Mouse (Mus musculus): Measurements from ENCODE around the gene Il22ra1. TPM values are rescaled to one million over a fixed set of nuclear protein-coding genes. Genes with fewer than 3 reads are reported as not detected.

Il22ra1 gene
- total RNA-seq, 1 experiment from 2014 or later, result not detected

- no peak for ATAC-seq (replicated peaks in 1 of 2; ENCODE audit: insufficient read depth in 1 of 2, low FRiP score in 2 of 2, low TSS enrichment in 1 of 2, low read depth in 1 of 2, poor library complexity in 2 of 2, severe bottlenecking in 2 of 2)
Observed at GRCm38 (mm10) chr4:135792821-135793220, 64.8 kb downstream of the Il22ra1 start.

- ATAC-seq (replicated peaks in 1 of 2; ENCODE audit: insufficient read depth in 1 of 2, low FRiP score in 2 of 2, low TSS enrichment in 1 of 2, low read depth in 1 of 2, poor library complexity in 2 of 2, severe bottlenecking in 2 of 2), result no peak
Observed at GRCm38 (mm10) chr4:135797931-135798330, 70.0 kb downstream of the Il22ra1 start.

GRCm38 (mm10) chr4:135801543-135801942 is 73.6 kb downstream of the Il22ra1 start:
- peak; percentile 78 to 82 for ATAC-seq (replicated peaks in 1 of 2; ENCODE audit: insufficient read depth in 1 of 2, low FRiP score in 2 of 2, low TSS enrichment in 1 of 2, low read depth in 1 of 2, poor library complexity in 2 of 2, severe bottlenecking in 2 of 2)

Other genes with a start within 250 kb of the Il22ra1 start
- gene Stpg1, start 233.4 kb upstream of the Il22ra1 start, total RNA-seq (2017), result 0.50 TPM in 1 of 2 replicates, not detected in the other
- gene Nipal3, start 233.1 kb upstream of the Il22ra1 start, total RNA-seq (2017), result 20.1 and 37.6 TPM in 2 replicates
- not detected in 2 replicates for gene Grhl3, start 154.5 kb upstream of the Il22ra1 start, total RNA-seq (2017)
- 0.30 and 1.1 TPM in 2 replicates for gene Ifnlr1, start 41.9 kb upstream of the Il22ra1 start, total RNA-seq (2017)
- not detected in 2 replicates for gene Myom3, start 31.5 kb downstream of the Il22ra1 start, total RNA-seq (2017)
- gene Srsf10, start 127.6 kb downstream of the Il22ra1 start, total RNA-seq (2017), result 246 and 267 TPM in 2 replicates
- 210 and 250 TPM in 2 replicates for gene Pnrc2, start 145.7 kb downstream of the Il22ra1 start, total RNA-seq (2017)
- gene Cnr2, start 167.2 kb downstream of the Il22ra1 start, total RNA-seq (2017), result 3.1 and 3.8 TPM in 2 replicates
- 99.5 and 155 TPM in 2 replicates for gene Fuca1, start 192.6 kb downstream of the Il22ra1 start, total RNA-seq (2017)
- gene Hmgcl, start 218.3 kb downstream of the Il22ra1 start, total RNA-seq (2017), result 32.2 and 35.7 TPM in 2 replicates
- gene Gale, start 235.6 kb downstream of the Il22ra1 start, total RNA-seq (2017), result 2.3 and 4.4 TPM in 2 replicates
- gene Lypla2, start 244.5 kb downstream of the Il22ra1 start, total RNA-seq (2017), result 10.8 and 19.3 TPM in 2 replicates